In genomic region chr16:14163731-14164130, GRCm38 (mm10) we compare ENCODE assay signal across 8 mouse cellular contexts. TPM values are rescaled to one million over a fixed set of nuclear protein-coding genes. Genes with fewer than 3 reads are reported as not detected.
DNase-seq lines count a peak whose midpoint lies in the region; ATAC-seq lines count a peak whose summit lies in the region.

No protein-coding gene starts in this region.

- H3K4me2 ChIP-seq in kidney, embryonic 16.5 days (replicated peaks; ENCODE audit: low read depth, low read length): peak overlapping the region; percentile 65
- peak overlapping the region; percentile 87 for H3K4me2 ChIP-seq in hindbrain, embryonic 14.5 days (replicated peaks)
- peak overlapping the region; percentile 97 for H3K4me2 ChIP-seq in midbrain, embryonic 16.5 days (ENCODE audit: low read length)

- no peak for DNase-seq in kidney, adult 11 months
- peak; percentile 38 for DNase-seq in c-Kit-negative CD71-positive TER-119-positive erythroid progenitor cells, embryonic 14.5 days (ENCODE audit: low read depth, low spot score)
- DNase-seq in hindbrain, embryonic 14.5 days (ENCODE audit: low spot score): peak; percentile 27
- no peak for DNase-seq in urinary bladder, adult 2 months (ENCODE audit: low spot score)
- no peak for DNase-seq in cerebellum, adult 18-20 months

- peak overlapping the region; percentile 63 for H3K4me3 ChIP-seq in kidney, embryonic 16.5 days (ENCODE audit: low read length)
- H3K4me3 ChIP-seq in hindbrain, embryonic 14.5 days (replicated peaks; ENCODE audit: low read length): peak overlapping the region; percentile 66
- H3K4me3 ChIP-seq in midbrain, embryonic 16.5 days (ENCODE audit: low read depth, low read length): peak overlapping the region; percentile 67

- H3K9me3 ChIP-seq in kidney, embryonic 16.5 days (ENCODE audit: low read length): no peaks in the 10 kb centered on the region
- no peaks in the 10 kb centered on the region for H3K9me3 ChIP-seq in hindbrain, embryonic 14.5 days (ENCODE audit: control insufficient read depth, low read length)
- H3K9me3 ChIP-seq in midbrain, embryonic 16.5 days (replicated peaks; ENCODE audit: control insufficient read depth, low read length, poor library complexity, severe bottlenecking): no peaks in the 10 kb centered on the region

- H3K4me1 ChIP-seq in kidney, embryonic 16.5 days (ENCODE audit: insufficient read depth, low read length): peaks cover 25% of the 10 kb centered on the region
- H3K4me1 ChIP-seq in hindbrain, embryonic 14.5 days (replicated peaks; ENCODE audit: control insufficient read depth, insufficient read depth, low read length): peaks cover 5% of the 10 kb centered on the region; the same call in 1 of the 2 replicates
- peaks cover 6% of the 10 kb centered on the region; the same call in 1 of the 2 replicates for H3K4me1 ChIP-seq in midbrain, embryonic 16.5 days (ENCODE audit: control insufficient read depth, insufficient read depth, low read length)

- H3K27me3 ChIP-seq in kidney, embryonic 16.5 days (ENCODE audit: insufficient read depth, low read length): no peaks in the 10 kb centered on the region
- H3K27me3 ChIP-seq in hindbrain, embryonic 14.5 days (ENCODE audit: control insufficient read depth, insufficient read depth, low read length): no peaks in the 10 kb centered on the region
- no peaks in the 10 kb centered on the region for H3K27me3 ChIP-seq in midbrain, embryonic 16.5 days (ENCODE audit: control insufficient read depth, insufficient read depth, low read depth, low read length)

- WGBS in kidney, embryonic 16.5 days: 3% methylated on average over 10 of the region's 10 CpGs
- 4% methylated on average over 10 of the region's 10 CpGs for WGBS in hindbrain, embryonic 14.5 days
- WGBS in midbrain, embryonic 16.5 days: 2% methylated on average over 10 of the region's 10 CpGs

- peak overlapping the region; percentile 93 for H3K27ac ChIP-seq in kidney, embryonic 16.5 days (ENCODE audit: low read length)
- no peak overlapping the region for H3K27ac ChIP-seq in hindbrain, embryonic 14.5 days
- H3K27ac ChIP-seq in midbrain, embryonic 16.5 days (ENCODE audit: low read length): no peak overlapping the region

- no peak for ATAC-seq in kidney, embryonic 16.5 days (ENCODE audit: low FRiP score, low TSS enrichment)
- ATAC-seq in hindbrain, embryonic 14.5 days (ENCODE audit: low FRiP score): no peak
- ATAC-seq in midbrain, embryonic 16.5 days: no peak
- ATAC-seq in megakaryocyte progenitor cell, adult 5-6 weeks (replicated peaks; ENCODE audit: poor library complexity): no peak

- peak overlapping the region; percentile 76 for H3K9ac ChIP-seq in kidney, embryonic 16.5 days (replicated peaks; ENCODE audit: low read length)
- peak overlapping the region; percentile 66 for H3K9ac ChIP-seq in hindbrain, embryonic 14.5 days
- peak overlapping the region; percentile 69 for H3K9ac ChIP-seq in midbrain, embryonic 16.5 days (ENCODE audit: low read depth, low read length)

- H3K36me3 ChIP-seq in kidney, embryonic 16.5 days (ENCODE audit: insufficient read depth, low read length): 0 out of 2 replicates have a peak, but pooled peaks cover 4% of the 10 kb centered on the region
- no peaks in the 10 kb centered on the region for H3K36me3 ChIP-seq in hindbrain, embryonic 14.5 days (replicated peaks; ENCODE audit: control insufficient read depth, insufficient read depth)
- H3K36me3 ChIP-seq in midbrain, embryonic 16.5 days (ENCODE audit: control insufficient read depth, insufficient read depth, low read length): no peaks in the 10 kb centered on the region

RNA-seq across cellular contexts. Expression of gene Marf1, which starts 0.6 kb away (rescaled TPM):
- 16.3 and 18.6 TPM in 2 replicates for polyA plus RNA-seq in kidney, embryonic 16.5 days (2015; fragmentation: Nextera tagmentation; extraction: Ambion mirVana)
- polyA plus RNA-seq in hindbrain, embryonic 14.5 days (2014; fragmentation: Nextera tagmentation; extraction: Ambion mirVana): 14.4 and 15.0 TPM in 2 replicates
- 16.0 and 16.4 TPM in 2 replicates for polyA plus RNA-seq in midbrain, embryonic 16.5 days (2015; fragmentation: Nextera tagmentation; extraction: Ambion mirVana)
- polyA plus RNA-seq in urinary bladder, adult 2 months (2012; rRNA removed): 15.0 and 22.5 TPM in 2 replicates
- 32.7 and 35.1 TPM in 2 replicates for total RNA-seq in megakaryocyte progenitor cell, adult 5-6 weeks (2015)
- 19.4 and 26.5 TPM in 2 replicates for total RNA-seq in megakaryocyte progenitor cell, adult 5-6 weeks (2017)

RNA-seq across cellular contexts. Expression of gene Nde1, which starts 0.7 kb away (rescaled TPM):
- 129 and 134 TPM in 2 replicates for polyA plus RNA-seq in kidney, embryonic 16.5 days (2015; fragmentation: Nextera tagmentation; extraction: Ambion mirVana)
- polyA plus RNA-seq in hindbrain, embryonic 14.5 days (2014; fragmentation: Nextera tagmentation; extraction: Ambion mirVana): 22.7 and 28.4 TPM in 2 replicates
- polyA plus RNA-seq in midbrain, embryonic 16.5 days (2015; fragmentation: Nextera tagmentation; extraction: Ambion mirVana): 18.7 and 21.9 TPM in 2 replicates
- polyA plus RNA-seq in urinary bladder, adult 2 months (2012; rRNA removed): 45.3 and 48.5 TPM in 2 replicates
- 38.3 and 40.9 TPM in 2 replicates for total RNA-seq in megakaryocyte progenitor cell, adult 5-6 weeks (2015)
- total RNA-seq in megakaryocyte progenitor cell, adult 5-6 weeks (2017): 63.6 and 71.7 TPM in 2 replicates

Comparison
In these comparisons a context has a peak if more than half of its experiments do, and no peak if none do; other contexts are left out.
1. DNase-seq: peak in c-Kit-negative CD71-positive TER-119-positive erythroid progenitor cells, embryonic 14.5 days (single experiment) and hindbrain, embryonic 14.5 days (single experiment); none in kidney, adult 11 months (single experiment), urinary bladder, adult 2 months (single experiment) and cerebellum, adult 18-20 months (0 of 2).
2. Peak in every context shown above with its lines, with median percentiles within 50 percentile points of each other: H3K4me2 ChIP-seq, H3K4me3 ChIP-seq and H3K9ac ChIP-seq.